Mouse (Mus musculus) bone marrow, adult 2 months (tissue): ENCODE measurements around the gene Crabp2.

ENCODE experiments used
- CTCF ChIP-seq: fragments of 200-500 bp; IDR thresholded peaks from 2 replicates; pipeline ENCODE4 v1.5.1; 2011; ENCODE audit warnings: low read length, control low read depth; ENCODE audit not compliant: control insufficient read depth, insufficient read depth
- POLR2A ChIP-seq: fragments of 200-500 bp; IDR thresholded peaks from 2 replicates; pipeline ENCODE4 v1.6.1; 2011; ENCODE audit warnings: low read depth, mild to moderate bottlenecking, control low read depth, low read length, borderline replicate concordance; ENCODE audit not compliant: control insufficient read depth

- no peak for TF ChIP-seq POLR2A
- no peak for TF ChIP-seq CTCF
These were observed 49.2 kb upstream of the Crabp2 start for GRCm38 (mm10) chr3:87899266-87899665.
